28 mouse cellular contexts compared by ENCODE assay signal in the genomic region with DNA sequence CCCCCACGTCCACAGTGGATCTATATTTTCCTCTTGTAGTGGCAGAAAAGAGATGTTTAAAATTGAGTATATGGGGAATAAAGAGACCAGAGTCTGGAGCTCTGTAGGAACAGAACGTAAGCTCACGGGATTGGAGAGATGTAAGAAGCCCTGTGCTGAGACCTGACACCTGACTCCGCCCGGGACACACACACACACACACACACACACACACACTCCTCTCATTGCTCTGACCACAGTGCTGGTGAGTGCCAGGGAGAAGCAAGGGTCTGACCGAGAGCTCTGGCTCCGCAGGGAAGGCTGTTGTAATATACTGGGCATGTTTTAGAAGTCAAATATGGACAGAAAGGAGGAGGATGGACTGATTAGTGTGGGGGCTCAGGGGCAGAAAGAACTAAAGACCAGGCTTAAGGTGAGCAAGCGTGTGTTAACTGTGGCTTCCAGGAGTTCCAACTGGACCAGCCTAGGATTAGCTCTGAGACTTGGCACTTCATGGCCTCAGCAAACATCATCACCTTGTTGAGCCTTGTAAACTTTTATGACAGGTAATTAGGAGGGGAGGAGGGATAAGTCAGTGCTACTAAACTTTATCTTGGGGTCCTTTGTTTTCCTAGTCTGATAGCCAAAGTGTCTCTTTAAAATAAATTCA. TPM values are rescaled to one million over a fixed set of nuclear protein-coding genes. Genes with fewer than 3 reads are reported as not detected.
"Had no signal": no experiment of that assay in that cellular context is flagged by ENCODE, and none has a peak within 500 bp of the region (broad histone marks: within the 10 kb centered on the region; RNA-seq: fewer than 3 reads in every experiment).

No protein-coding gene starts in this region.

- H3K27me3 ChIP-seq: liver, embryonic 13.5 days; stomach, embryonic 15.5 days had no signal

- H3K9me3 ChIP-seq: liver, embryonic 13.5 days; stomach, embryonic 15.5 days had no signal

- H3K9ac ChIP-seq: liver, embryonic 13.5 days; stomach, embryonic 15.5 days had no signal

- H3K4me2 ChIP-seq: liver, embryonic 13.5 days; midbrain, embryonic 11.5 days; stomach, embryonic 15.5 days had no signal

- H3K4me1 ChIP-seq: liver, embryonic 13.5 days; stomach, embryonic 15.5 days had no signal

- H3K4me3 ChIP-seq: left cerebral cortex, adult 2 months; liver, embryonic 13.5 days; stomach, embryonic 15.5 days had no signal

- DNase-seq: kidney, adult 9 months; layer of hippocampus, postnatal 36 days; liver, embryonic 13.5 days; lung, adult 2 months; lung, postnatal 14 days; lung, postnatal 4 days; midbrain, embryonic 14.5 days; right cerebral cortex, postnatal 25 days; spleen, adult 18-20 months had no signal

- H3K27ac ChIP-seq: kidney, postnatal 0 days; left cerebral cortex, adult 2 months; liver, embryonic 13.5 days; stomach, embryonic 15.5 days had no signal

RNA-seq across cellular contexts. Expression of a gene that starts 45.0 kb away (rescaled TPM):
- total RNA-seq: layer of hippocampus, adult 8-10 months; layer of hippocampus, postnatal 10 days; layer of hippocampus, postnatal 36 days; left cerebral cortex, adult 2 months; left cerebral cortex, postnatal 10 days; left cerebral cortex, postnatal 36 days; liver, adult 2 months; megakaryocyte progenitor cell, adult 5-6 weeks; megakaryocyte-erythroid progenitor cell, adult 5-6 weeks; midbrain, postnatal 0 days had no signal
- polyA plus RNA-seq: kidney, postnatal 0 days; limb, embryonic 11.5 days; limb, embryonic 14.5 days; liver, adult 2 months; liver, embryonic 13.5 days; liver, embryonic 16.5 days; lung, adult 2 months; lung, embryonic 16.5 days; midbrain, embryonic 11.5 days; midbrain, embryonic 14.5 days; midbrain, postnatal 0 days; neural tube, embryonic 11.5 days; neural tube, embryonic 14.5 days; stomach, embryonic 15.5 days; thymus, adult 2 months had no signal
